Mouse (Mus musculus) embryonic facial prominence, embryonic 14.5 days (tissue): Measurements from ENCODE around the gene Nup98. TPM values are rescaled to one million over a fixed set of nuclear protein-coding genes. Genes with fewer than 3 reads are reported as not detected.

Experiments used
- ATAC-seq: fragments of 200-750 bp; cut with Nextera tagmentation; 2 replicates; pipeline ENCODE4 v1.8.0; 2017; ENCODE audit warnings: low read depth, moderate number of reproducible peaks, moderate TSS enrichment
- DNase-seq: peaks from one replicate; pipeline ENCODE4 v3.0.0-alpha.2; 2015; ENCODE audit warnings: low spot score
- H3K27ac ChIP-seq: fragments of 300-500 bp; sonication (generic); replicated peaks from 2 replicates; pipeline ENCODE4 v1.5.1; 2014; ENCODE audit warnings: low read depth, mild to moderate bottlenecking, low read length, moderate library complexity
- H3K27me3 ChIP-seq: fragments of 300-500 bp; sonication (generic); replicated peaks from 2 replicates; pipeline ENCODE4 v1.6.1; 2014; ENCODE audit warnings: low read length; ENCODE audit not compliant: control insufficient read depth, insufficient read depth
- H3K36me3 ChIP-seq: fragments of 300-500 bp; sonication (generic); 2 replicates; pipeline ENCODE4 v1.6.1; 2014; ENCODE audit warnings: low read length, mixed read lengths; ENCODE audit not compliant: control insufficient read depth, insufficient read depth
- H3K4me1 ChIP-seq: fragments of 300-500 bp; sonication (generic); 2 replicates; pipeline ENCODE4 v1.6.1; 2014; ENCODE audit warnings: antibody characterized with exemption, low read length; ENCODE audit not compliant: control insufficient read depth, insufficient read depth
- H3K4me2 ChIP-seq: fragments of 300-500 bp; sonication (generic); 2 replicates; pipeline ENCODE4 v1.6.1; 2014; ENCODE audit warnings: low read depth, mild to moderate bottlenecking, low read length, moderate library complexity, mixed read lengths
- H3K4me3 ChIP-seq: fragments of 300-500 bp; sonication (generic); 2 replicates; pipeline ENCODE4 v1.5.1; 2014; ENCODE audit warnings: low read depth, mild to moderate bottlenecking, low read length
- H3K9ac ChIP-seq: fragments of 300-500 bp; sonication (generic); 2 replicates; pipeline ENCODE4 v1.6.1; 2014; ENCODE audit warnings: low read depth, mild to moderate bottlenecking, low read length, moderate library complexity, mixed read lengths
- H3K9me3 ChIP-seq: fragments of 300-500 bp; sonication (generic); 2 replicates; pipeline ENCODE4 v1.6.1; 2016; ENCODE audit warnings: low read length; ENCODE audit not compliant: control insufficient read depth
- WGBS: fragments of 180-500 bp; shearing (Covaris S2); extraction: QIAGEN DNeasy Blood & Tissue Kit; methylation state at CpG from one replicate; pipeline ENCODE4 v1.1.7; 2014; 5-methylcytosine and 5-hydroxymethylcytosine counted together
- polyA plus RNA-seq: library from polyadenylated mRNA; unstranded; fragments of >200 nt; fragmentation: Nextera tagmentation; extraction: Ambion mirVana; gene quantifications from 2 replicates; pipeline ENCODE4 v1.2.1, GENCODE M21; 2014

Nup98 gene
- polyA plus RNA-seq, 1 experiment from 2014 or later: 35.9 TPM

GRCm38 (mm10) chr7:102117382-102117781, 92.6 kb downstream of the Nup98 start:
- Histone ChIP-seq H3K27ac (no peak overlapping the region), H3K4me3 (no peak overlapping the region), H3K27me3 (no peaks in the 10 kb centered on the region), H3K4me2 (no peak overlapping the region), H3K4me1 (no peaks in the 10 kb centered on the region), H3K36me3 (peaks cover 44% of the 10 kb centered on the region), H3K9ac (no peak overlapping the region), H3K9me3 (no peaks in the 10 kb centered on the region)
- 67% methylated on average over 6 of the region's 6 CpGs for WGBS
- DNase-seq: no peak
- ATAC-seq: no peak

- DNase-seq: no peak
- Histone ChIP-seq H3K9me3 (no peaks in the 10 kb centered on the region), H3K9ac (no peak within 1 kb of the TSS), H3K27ac (no peak within 1 kb of the TSS), H3K4me3 (no peak within 1 kb of the TSS), H3K4me1 (no peaks in the 10 kb centered on the region), H3K4me2 (no peak within 1 kb of the TSS), H3K27me3 (no peaks in the 10 kb centered on the region), H3K36me3 (peaks cover 38% of the 10 kb centered on the region)
- 46% methylated on average over 7 of the region's 7 CpGs for WGBS
- peak; percentile 54; the same call in 1 of the 2 replicates for ATAC-seq
Measured at GRCm38 (mm10) chr7:102116579-102117331, 93.2 kb downstream of the Nup98 start, which contains the start of gene Chrna10. Gene Chrna10, minus strand, starts transcription at chr7:102116828.

- Histone ChIP-seq H3K4me3 (no peak overlapping the region), H3K27me3 (no peaks in the 10 kb centered on the region), H3K4me2 (no peak overlapping the region), H3K4me1 (no peaks in the 10 kb centered on the region), H3K9me3 (no peaks in the 10 kb centered on the region), H3K36me3 (peaks cover 4% of the 10 kb centered on the region), H3K27ac (no peak overlapping the region), H3K9ac (no peak overlapping the region)
- DNase-seq (no peak), ATAC-seq (no peak)
- 79% methylated on average over 33 of the region's 45 CpGs for WGBS
Measured at GRCm38 (mm10) chr7:102113151-102113729, 96.7 kb downstream of the Nup98 start.

GRCm38 (mm10) chr7:102109746-102110145, 100.2 kb downstream of the Nup98 start:
- no peaks in the 10 kb centered on the region for H3K36me3 ChIP-seq
- no peak overlapping the region for H3K4me2 ChIP-seq
- no peaks in the 10 kb centered on the region for H3K27me3 ChIP-seq
- no peak overlapping the region for H3K9ac ChIP-seq
- no peak overlapping the region for H3K4me3 ChIP-seq
- no peak overlapping the region for H3K27ac ChIP-seq
- H3K9me3 ChIP-seq: no peaks in the 10 kb centered on the region
- H3K4me1 ChIP-seq: no peaks in the 10 kb centered on the region
- 91% methylated on average over 4 of the region's 4 CpGs for WGBS
- ATAC-seq (no peak), DNase-seq (no peak)

GRCm38 (mm10) chr7:102109171-102109570, 100.8 kb downstream of the Nup98 start, which contains the start of gene Art5:
Gene Art5, minus strand, starts transcription at chr7:102109489.
- ATAC-seq: no peak
- no peak within 1 kb of the TSS for H3K4me2 ChIP-seq
- H3K27me3 ChIP-seq: no peaks in the 10 kb centered on the region
- no peaks in the 10 kb centered on the region for H3K9me3 ChIP-seq
- no peaks in the 10 kb centered on the region for H3K4me1 ChIP-seq
- H3K36me3 ChIP-seq: no peaks in the 10 kb centered on the region
- no peak within 1 kb of the TSS for H3K4me3 ChIP-seq
- no peak within 1 kb of the TSS for H3K9ac ChIP-seq
- no peak for DNase-seq
- H3K27ac ChIP-seq: no peak within 1 kb of the TSS
- WGBS: 72% methylated on average over 7 of the region's 7 CpGs

- DNase-seq (no peak), ATAC-seq (no peak)
- Histone ChIP-seq H3K27ac (no peak overlapping the region), H3K9ac (no peak overlapping the region), H3K4me3 (no peak overlapping the region), H3K27me3 (no peaks in the 10 kb centered on the region), H3K36me3 (no peaks in the 10 kb centered on the region), H3K9me3 (no peaks in the 10 kb centered on the region), H3K4me2 (no peak overlapping the region), H3K4me1 (no peaks in the 10 kb centered on the region)
- 83% methylated on average over 1 of the region's 1 CpGs for WGBS
Measured at GRCm38 (mm10) chr7:102108206-102108605, 101.8 kb downstream of the Nup98 start.

- 22% methylated on average over 23 of the region's 23 CpGs for WGBS
- no peak for ATAC-seq
- no peak for DNase-seq
Measured at GRCm38 (mm10) chr7:102106700-102107141, 103.3 kb downstream of the Nup98 start.

GRCm38 (mm10) chr7:102104126-102104525, 105.8 kb downstream of the Nup98 start:
- DNase-seq (no peak), ATAC-seq (no peak)
- no peak overlapping the region for H3K9ac ChIP-seq
- WGBS: 65% methylated on average over 5 of the region's 5 CpGs
- H3K36me3 ChIP-seq: no peaks in the 10 kb centered on the region
- H3K4me3 ChIP-seq: no peak overlapping the region
- no peaks in the 10 kb centered on the region for H3K9me3 ChIP-seq
- no peaks in the 10 kb centered on the region for H3K27me3 ChIP-seq
- no peak overlapping the region for H3K4me2 ChIP-seq
- H3K4me1 ChIP-seq: peaks cover 8% of the 10 kb centered on the region
- H3K27ac ChIP-seq: no peak overlapping the region

More at GRCm38 (mm10) chr7:102106700-102107141, 103.3 kb downstream of the Nup98 start:
- Histone ChIP-seq H3K27ac (no peak overlapping the region), H3K9ac (peak overlapping the region; percentile 55), H3K4me2 (peak overlapping the region; percentile 56), H3K4me3 (peak overlapping the region; percentile 26), H3K9me3 (no peaks in the 10 kb centered on the region), H3K27me3 (no peaks in the 10 kb centered on the region), H3K36me3 (no peaks in the 10 kb centered on the region), H3K4me1 (no peaks in the 10 kb centered on the region)
